Mouse (Mus musculus) G1E (cell line): ENCODE results near the gene Casr.

ENCODE experiments used
- CTCF ChIP-seq: IDR thresholded peaks from 2 replicates; pipeline ENCODE4 v1.5.1; 2012; ENCODE audit warnings: low read depth, low read length, inconsistent platforms, mixed read lengths
- TAL1 ChIP-seq: conservative IDR thresholded peaks from 2 replicates; pipeline ENCODE4 v1.6.1; 2012; ENCODE audit warnings: low read depth, low read length, inconsistent platforms, mixed read lengths

- TF ChIP-seq CTCF, result peak; percentile 14; the same call in 1 of the 2 replicates
- TF ChIP-seq TAL1, result no peak
Observed at GRCm38 (mm10) chr16:36468862-36469261, 93.1 kb downstream of the Casr start.
